Mouse (Mus musculus) left cerebral cortex, adult 11 months (tissue): Measurements from ENCODE around the gene Olfr1497.
"Not testable (repeated sequence)": the region's sequence is repeated elsewhere in the genome, so short reads cannot be mapped to it uniquely, and the experiment has no call there.

Source experiments
- DNase-seq: peaks from one replicate; pipeline ENCODE4 v3.0.0; 2022; ENCODE audit warnings: low spot score

Gene Olfr1497

GRCm38 (mm10) chr19:13798102-13798501 lies at the start of gene Olfr1497:
TSS of gene Olfr1497 (minus strand) at chr19:13798202.
- no peak for DNase-seq

GRCm38 (mm10) chr19:13830388-13830787 lies 32.4 kb upstream of the Olfr1497 start, which contains the start of gene Olfr1500:
TSS of gene Olfr1500 (minus strand) at chr19:13830488.
- no peak for DNase-seq

- DNase-seq: no peak
Measured at GRCm38 (mm10) chr19:13828447-13828846, 30.4 kb upstream of the Olfr1497 start.

GRCm38 (mm10) chr19:13820847-13821246 lies 22.8 kb upstream of the Olfr1497 start:
- DNase-seq: no peak

GRCm38 (mm10) chr19:13819347-13819746 lies 21.3 kb upstream of the Olfr1497 start, which contains the start of gene Olfr1499:
TSS of gene Olfr1499 (minus strand) at chr19:13819447.
- DNase-seq: no peak

- DNase-seq: no peak
Measured at GRCm38 (mm10) chr19:13818827-13819226, 20.8 kb upstream of the Olfr1497 start.

- DNase-seq: no peak
Measured at GRCm38 (mm10) chr19:13812823-13813222, 14.8 kb upstream of the Olfr1497 start.

- DNase-seq: not testable (repeated sequence)
Measured at GRCm38 (mm10) chr19:13805486-13805885, 7.5 kb upstream of the Olfr1497 start.

GRCm38 (mm10) chr19:13777578-13777977 lies 20.4 kb downstream of the Olfr1497 start, which contains the start of gene Olfr1496:
TSS of gene Olfr1496 (plus strand) at chr19:13777878.
- DNase-seq: no peak

GRCm38 (mm10) chr19:13768565-13769276 lies 29.3 kb downstream of the Olfr1497 start:
- DNase-seq: no peak

- no peak for DNase-seq
Measured at GRCm38 (mm10) chr19:13764306-13764705, 33.7 kb downstream of the Olfr1497 start, which contains the start of gene Olfr1495. TSS of gene Olfr1495 (plus strand) at chr19:13764606.

- DNase-seq: no peak
Measured at GRCm38 (mm10) chr19:13749366-13749765, 48.6 kb downstream of the Olfr1497 start.
